Mouse (Mus musculus) left cerebral cortex, postnatal 25 days (tissue): ENCODE measurements around the gene Taar7b. TPM values are rescaled to one million over a fixed set of nuclear protein-coding genes. Genes with fewer than 3 reads are reported as not detected.

Source experiments
- DNase-seq, 2 experiments: peaks; one replicate each; pipeline ENCODE4 v3.0.0; 2022; ENCODE audit warnings: low spot score in 2 of 2, mixed read lengths in 1 of 2
- intact Hi-C: fragments of 180-260 bp; cut with DNase I; formaldehyde crosslinking; loops from one replicate; pipeline ENCODE4 v1.15.1; 2025
- total RNA-seq, 2 experiments: library from RNA; stranded (reverse); gene quantifications; 2 replicates each; pipeline ENCODE4 v1.2.3; 2021

Gene Taar7b
- total RNA-seq = not detected

DNA sequence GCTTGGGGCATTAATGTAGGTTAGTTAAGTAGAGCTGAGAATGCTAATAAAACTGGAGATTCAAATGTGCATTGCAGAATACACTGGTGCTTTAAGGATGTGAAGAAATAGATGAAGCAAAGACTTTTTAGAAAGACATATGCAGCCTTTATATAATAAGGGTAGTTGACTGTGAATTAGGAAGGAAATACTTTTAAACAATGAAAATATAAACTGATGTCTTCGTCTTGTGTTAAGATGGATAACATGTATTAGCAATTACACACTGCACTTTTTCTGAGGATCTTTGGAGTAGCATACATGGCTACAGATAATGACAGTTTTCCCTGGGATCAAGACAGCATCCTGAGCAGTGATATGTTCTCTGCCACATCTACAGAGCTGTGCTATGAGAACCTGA is at the start of gene Taar7b:
Gene Taar7b (plus strand): TSS at position 301 of the 400 bp plus-strand sequence.
- intact Hi-C loops = no loop called here
- DNase-seq = no peak

DNA sequence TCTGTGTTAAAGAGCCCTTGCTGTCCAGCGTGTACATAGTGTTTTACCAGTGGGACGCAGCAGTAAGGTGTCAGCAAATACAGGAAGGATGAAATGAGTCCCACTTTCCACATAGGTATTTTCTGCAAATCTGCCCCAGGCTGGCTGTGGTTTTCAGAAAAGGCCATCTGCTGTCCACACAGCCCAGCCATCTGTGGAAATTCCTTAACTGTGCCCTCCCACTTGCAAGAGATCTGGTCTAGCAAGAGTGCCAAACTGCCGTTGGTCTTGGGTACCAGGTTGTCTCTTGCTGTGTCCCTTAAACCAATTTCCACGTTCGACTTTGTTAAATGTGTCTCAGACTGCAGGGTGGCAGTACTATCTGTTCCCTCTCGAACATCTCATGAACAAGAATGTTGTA is 48.0 kb upstream of the Taar7b start:
- intact Hi-C loops = no loop called here
- DNase-seq = no peak

DNA sequence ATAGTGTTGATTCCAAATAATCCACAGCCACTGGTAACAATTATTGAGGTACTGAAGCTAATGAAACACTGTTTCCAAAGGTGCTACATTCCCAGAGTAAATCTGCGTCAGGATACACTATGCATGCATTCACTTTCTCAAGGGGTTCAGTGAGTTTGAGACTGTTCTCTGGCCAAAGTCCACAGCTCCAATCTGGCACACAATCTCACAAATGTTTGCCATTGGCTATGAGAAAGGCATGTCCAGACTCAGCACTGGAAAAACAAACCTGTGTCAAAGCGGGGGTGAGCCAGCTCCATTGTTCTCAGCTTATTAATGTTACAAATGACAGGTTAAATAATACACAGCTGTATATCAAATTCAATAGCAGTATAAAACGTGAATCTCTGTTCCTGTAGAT is 40.7 kb upstream of the Taar7b start:
- DNase-seq = no peak
- intact Hi-C loops = no loop called here

DNA sequence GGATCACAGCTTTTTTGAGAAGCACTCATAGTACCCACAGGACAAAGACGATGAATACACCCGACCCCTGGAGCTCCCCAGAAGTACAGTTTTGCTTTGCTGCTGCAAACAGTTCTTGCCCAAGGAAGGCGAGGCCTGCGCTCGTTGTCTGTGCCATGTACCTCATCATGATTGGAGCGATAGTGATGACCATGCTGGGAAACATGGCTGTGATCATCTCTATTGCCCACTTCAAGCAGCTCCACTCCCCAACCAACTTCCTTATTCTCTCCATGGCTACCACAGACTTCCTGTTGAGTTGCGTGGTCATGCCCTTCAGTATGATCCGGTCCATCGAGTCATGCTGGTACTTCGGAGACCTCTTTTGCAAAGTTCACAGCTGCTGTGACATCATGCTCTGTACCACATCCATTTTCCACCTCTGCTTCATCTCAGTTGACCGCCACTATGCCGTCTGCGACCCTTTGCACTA is 39.3 kb upstream of the Taar7b start, which contains the start of gene Taar4:
Gene Taar4 (plus strand): TSS at position 51 of the 472 bp plus-strand sequence.
- intact Hi-C loops = no loop called here
- DNase-seq = no peak

DNA sequence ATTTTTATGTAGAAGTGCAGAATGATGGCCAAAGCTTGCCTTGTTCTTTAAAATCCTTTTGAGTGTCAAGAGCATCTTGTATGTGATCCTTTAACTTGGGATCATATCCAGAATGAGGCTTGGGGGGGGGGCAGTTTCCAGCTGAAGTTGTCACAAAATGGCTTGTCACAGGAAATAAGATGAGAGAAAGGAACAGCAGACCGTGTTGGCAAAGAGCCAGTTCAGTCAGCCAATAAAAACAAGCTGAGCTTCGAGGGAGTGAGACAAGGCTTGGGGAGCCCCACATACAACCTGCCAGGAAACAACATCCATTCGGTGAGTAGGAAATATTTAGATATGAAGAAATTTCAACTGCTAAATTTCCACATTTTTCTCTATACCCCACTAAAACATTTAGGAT is 36.3 kb upstream of the Taar7b start:
- DNase-seq = no peak
- intact Hi-C loops = no loop called here

DNA sequence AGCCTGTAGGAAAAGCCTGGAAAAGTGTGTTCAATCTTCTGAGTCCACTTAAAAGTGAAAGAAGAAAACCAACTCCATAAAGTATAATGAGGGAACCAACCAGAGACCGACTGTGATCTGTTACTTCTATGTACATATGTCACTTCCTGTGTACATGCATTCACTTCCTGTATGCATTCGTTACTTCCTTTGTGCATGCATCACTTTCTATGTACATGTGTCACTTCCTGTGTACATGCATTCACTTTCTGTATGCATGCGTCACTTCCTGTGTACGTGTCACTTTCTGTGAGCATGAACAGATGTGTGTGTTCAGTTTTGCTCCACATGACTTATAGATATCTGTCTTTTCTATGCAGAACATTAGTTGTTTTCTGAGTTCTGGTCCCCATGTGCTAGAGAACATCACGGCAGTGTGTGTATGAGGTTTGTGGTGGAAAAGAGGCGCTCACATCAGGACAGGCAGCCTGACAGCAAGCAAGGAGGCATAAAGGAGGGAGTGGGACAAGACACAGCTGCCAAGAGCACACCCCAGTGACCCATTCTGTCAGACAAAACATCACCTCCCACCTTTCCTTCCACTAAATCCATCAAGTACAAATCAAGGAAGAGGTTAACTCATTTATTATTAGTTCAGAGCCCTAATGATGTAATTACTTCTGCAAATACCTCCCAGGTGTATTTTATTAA is 34.7 kb upstream of the Taar7b start:
- no peak for DNase-seq
- intact Hi-C loops = no loop called here

DNA sequence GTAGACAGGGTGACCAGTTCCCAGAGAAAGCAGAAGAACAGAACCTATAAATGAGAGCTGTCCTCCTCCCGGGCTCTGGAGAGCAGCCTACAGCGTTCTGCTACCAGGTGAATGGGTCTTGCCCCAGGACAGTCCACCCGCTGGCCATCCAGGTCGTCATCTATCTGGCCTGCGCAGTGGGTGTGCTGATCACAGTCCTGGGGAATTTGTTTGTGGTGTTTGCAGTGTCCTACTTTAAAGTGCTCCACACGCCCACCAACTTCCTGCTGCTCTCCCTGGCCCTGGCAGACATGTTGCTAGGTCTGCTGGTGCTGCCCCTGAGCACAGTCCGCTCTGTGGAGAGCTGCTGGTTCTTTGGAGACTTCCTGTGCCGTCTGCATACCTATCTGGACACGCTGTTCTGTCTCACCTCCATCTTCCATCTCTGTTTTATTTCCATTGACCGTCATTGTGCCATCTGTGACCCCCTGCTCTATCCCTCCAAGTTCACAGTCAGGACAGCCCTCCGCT is 29.0 kb upstream of the Taar7b start, which contains the start of gene Taar5:
Gene Taar5 (plus strand): TSS at position 51 of the 510 bp plus-strand sequence.
- intact Hi-C loops = loop anchor here (10.0 kb wide), 1 partner anchor 144 kb away; no protein-coding TSS in a partner anchor
- DNase-seq = no peak

DNA sequence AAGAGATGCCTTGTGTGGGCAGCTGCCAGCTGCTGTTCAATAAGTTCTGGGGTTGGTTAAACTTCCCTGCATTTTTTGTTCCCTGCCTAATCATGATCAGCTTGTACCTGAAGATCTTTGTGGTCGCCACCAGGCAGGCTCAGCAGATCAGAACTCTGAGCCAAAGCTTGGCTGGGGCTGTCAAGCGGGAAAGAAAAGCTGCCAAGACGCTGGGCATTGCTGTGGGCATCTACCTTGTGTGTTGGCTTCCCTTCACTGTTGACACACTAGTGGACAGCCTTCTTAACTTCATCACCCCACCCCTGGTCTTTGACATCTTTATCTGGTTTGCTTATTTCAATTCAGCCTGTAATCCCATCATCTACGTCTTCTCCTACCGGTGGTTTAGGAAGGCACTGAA is 28.5 kb upstream of the Taar7b start:
- no peak for DNase-seq
- intact Hi-C loops = loop anchor here (10.0 kb wide), 1 partner anchor 144 kb away; no protein-coding TSS in a partner anchor

DNA sequence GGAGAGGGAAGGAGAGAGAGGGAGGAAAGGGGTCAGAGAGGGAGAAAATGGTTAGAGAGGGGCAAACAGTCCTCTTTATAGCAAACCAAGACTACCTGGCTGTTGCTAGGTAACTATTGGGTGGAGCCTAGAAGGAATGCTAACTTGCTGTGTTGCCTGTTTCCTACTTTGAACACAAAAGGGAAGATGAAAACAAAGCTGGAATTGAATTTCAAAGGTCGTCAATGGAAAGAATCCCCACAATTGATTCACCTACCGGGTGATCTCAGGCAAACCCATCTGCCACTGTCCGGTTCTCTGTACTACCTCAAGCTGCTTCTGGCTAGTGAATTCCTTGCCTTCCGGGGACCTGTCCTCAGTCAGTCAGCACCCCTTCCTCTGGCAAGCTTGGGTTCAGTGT is 21.8 kb upstream of the Taar7b start:
- DNase-seq = no peak

DNA sequence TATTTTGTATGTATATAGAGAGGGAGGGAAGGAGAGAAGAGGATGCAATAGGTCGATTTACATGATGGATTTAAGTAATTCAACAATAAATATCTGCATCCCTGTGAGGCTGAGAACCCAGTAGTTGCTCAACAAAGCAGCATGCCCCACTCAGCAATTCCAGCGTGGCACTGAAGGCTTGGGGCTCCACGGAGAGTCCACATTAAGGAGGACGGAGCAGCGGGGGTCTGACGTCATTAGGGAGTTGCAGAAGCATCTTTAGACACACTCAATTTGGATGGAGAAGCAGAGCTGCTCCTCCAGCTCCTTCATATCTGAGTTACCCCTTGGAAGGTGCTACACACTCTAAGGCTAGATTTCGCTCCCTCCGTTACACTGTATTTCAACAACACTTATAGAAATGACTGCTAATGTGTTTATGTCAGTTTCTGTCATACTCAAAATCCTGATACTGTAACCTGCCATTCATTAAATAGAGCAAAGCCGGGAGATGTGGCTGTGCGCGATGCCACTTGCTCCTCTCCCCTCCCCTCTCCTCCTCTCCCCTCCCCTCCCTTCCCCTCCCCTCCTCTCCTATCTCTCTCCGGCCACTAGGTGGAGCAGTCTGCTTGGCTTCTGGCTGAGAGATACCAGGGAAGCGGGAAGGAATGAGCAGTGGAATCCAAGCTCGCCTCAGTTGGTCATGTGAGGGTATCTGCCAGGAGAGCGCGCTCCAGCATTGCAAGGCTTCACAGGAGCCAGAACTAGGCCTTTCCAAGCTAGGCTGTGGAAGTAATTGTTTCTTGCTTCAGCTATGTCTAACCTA is 20.6 kb upstream of the Taar7b start:
- DNase-seq = peak; percentile 79 to 81
- intact Hi-C loops = loop anchor here (2.0 to 10.0 kb wide), 4 partner anchors 102 to 162 kb away; no protein-coding TSS in a partner anchor

More for the DNA sequence above, 21.8 kb upstream of the Taar7b start:
- intact Hi-C loops = loop anchor here (2.0 to 10.0 kb wide), 4 partner anchors 103 to 161 kb away; no protein-coding TSS in a partner anchor

DNA sequence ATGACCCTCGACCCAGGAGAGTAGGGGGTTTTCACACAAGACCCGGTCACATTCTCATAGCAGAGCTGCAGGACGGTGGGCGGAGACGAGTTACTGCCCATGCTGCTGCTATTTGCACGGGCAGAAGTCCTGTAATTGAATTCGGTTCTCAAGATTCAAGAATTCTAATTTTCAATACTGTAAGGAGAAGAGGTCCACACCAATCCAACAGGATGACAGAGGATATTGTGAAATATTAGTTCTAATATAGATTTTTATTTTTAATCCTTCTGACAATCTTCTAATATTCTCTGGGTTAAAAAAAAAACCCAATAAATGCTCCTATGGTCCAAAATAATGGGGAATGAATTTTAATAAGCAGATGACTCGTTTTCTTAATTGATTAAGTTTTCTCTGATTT is 14.2 kb upstream of the Taar7b start, which contains the start of gene Taar6:
Gene Taar6 (minus strand): TSS at position 101 of the 400 bp plus-strand sequence.
- intact Hi-C loops = no loop called here
- DNase-seq = no peak

DNA sequence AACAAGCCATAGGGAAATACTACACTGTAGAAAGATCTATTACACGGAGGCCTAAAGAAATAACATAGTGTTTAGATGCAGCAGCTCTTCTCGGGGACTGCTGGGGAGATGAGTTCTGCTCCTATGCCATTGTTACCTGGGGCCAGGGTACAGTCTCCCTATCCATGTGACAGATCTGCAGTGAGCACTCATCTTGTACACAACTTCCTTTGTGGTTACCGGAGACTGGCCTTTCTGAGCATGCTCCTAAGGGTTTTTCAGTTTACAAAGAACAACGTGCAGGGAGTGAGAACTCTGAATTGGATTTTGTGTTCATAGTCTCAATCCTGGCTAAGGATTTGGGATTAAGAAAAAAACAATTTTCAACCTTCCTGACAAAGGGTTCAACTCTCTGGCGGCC is 13.3 kb upstream of the Taar7b start:
- no peak for DNase-seq
- intact Hi-C loops = no loop called here

DNA sequence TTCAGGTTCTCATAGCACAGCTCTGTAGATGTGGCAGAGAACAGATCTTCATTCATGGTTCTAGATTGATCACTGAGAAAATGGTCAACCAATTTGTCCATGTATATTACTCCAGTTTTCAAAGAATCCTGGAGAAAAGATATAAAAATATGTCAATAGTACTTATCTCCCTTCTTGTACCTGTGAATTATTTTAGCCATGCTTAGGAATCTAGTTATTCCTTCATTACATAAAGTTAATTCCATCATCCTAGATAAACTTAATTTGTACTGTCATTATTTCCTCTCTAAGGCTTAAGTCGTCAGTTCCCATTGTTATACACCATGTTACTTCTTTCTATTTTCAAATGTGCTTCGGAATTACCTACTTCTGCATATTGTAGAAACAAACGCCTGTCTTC is 6.4 kb upstream of the Taar7b start, which contains the start of gene Taar7a:
Gene Taar7a (minus strand): TSS at position 101 of the 400 bp plus-strand sequence.
- intact Hi-C loops = no loop called here
- DNase-seq = no peak

DNA sequence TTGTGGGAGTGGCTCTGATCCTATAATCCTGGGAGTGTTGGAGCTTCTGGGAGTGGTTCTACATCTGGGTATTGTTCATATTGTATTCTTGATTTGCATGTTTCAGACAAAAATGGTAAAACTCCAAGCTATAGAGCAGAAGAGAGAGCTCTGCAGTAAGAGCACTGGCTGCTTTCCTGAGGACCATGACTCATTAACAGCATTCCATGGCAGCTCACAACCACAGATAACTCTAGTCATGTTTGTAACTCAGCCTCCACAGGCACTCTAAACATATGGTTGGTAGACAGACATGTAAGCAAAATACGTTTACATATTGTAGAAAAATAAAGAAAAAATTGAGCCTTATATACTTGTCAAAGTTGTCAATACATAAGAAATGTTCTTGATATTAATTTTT is 6.7 kb downstream of the Taar7b start:
- intact Hi-C loops = no loop called here

DNA sequence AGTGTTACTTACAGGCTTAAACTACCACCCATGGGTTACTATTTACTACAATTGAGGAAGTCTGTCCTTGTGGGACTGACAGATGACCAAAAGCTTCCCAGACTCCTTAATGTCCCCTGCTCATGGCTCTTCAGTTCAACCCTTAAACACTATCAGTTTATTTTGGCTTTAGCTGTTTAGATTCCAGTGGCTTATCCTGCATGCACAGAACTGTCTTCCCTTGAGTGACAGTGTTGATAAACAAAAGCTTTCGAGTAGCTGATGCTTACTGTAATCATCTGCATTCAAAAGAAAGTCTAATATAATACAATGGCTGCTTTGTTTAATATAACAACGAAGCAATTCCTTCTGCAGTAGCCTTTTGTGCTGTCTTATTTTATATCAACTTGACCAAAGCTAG is 7.3 kb downstream of the Taar7b start:
- DNase-seq = no peak
- intact Hi-C loops = no loop called here

More for the DNA sequence above, 6.7 kb downstream of the Taar7b start:
- no peak for DNase-seq

DNA sequence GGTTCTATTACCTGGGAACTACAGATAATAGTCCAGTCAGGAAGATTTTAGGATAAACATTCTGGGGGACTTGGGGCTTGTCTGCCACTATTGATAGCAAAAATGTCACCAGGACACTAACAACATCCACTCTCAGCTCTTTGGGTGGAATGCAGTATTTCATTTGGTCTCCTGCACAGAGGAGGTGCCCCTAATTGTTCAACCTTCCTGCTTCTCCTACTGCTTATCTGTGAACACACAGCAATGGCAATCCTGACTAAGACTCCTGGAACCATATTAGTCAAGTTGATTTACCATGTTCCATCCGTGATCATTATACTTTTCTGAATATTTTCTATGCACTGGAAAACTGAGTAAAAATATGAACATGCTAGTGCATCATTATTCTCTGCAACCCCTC is 8.4 kb downstream of the Taar7b start:
- intact Hi-C loops = no loop called here
- no peak for DNase-seq

DNA sequence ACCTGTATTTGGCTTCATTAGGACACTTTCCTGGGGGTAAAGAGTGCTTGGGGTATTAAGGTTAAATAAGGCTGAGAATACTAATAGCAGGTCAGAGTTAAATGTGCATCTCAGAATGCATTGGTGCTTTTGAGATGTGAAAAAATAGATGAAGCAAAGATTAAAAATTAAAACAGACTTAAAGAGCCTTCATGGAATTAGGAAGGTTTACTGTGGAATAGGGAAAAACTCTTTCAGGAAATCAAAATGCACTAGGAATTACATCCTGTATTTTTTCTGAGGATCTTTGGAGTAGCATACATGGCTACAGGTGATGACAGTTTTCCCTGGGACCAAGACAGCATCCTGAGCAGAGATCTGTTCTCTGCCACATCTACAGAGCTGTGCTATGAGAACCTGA is 27.2 kb downstream of the Taar7b start, which contains the start of gene Taar7d:
Gene Taar7d (plus strand): TSS at position 301 of the 400 bp plus-strand sequence.
- intact Hi-C loops = no loop called here

DNA sequence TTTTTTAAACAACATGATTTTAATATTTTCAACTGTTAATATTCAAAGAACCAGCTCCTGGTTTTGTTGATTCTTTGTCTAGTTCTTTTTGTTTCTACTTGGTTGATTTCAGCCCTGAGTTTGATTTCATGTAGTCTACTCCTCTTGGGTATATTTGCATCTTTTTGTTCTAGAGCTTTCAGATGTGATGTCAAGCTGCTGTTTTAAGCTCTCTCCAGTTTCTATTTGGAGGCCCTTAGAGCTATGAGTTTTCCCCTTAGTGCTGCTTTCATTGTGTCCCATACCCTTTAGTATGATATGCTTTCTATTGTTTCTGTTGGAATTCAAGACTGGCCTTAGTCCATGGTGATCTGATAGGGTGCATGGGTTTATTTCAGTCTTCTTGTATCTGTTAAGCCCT is 31.6 kb downstream of the Taar7b start:
- intact Hi-C loops = no loop called here
- DNase-seq = no peak

More for the DNA sequence above, 27.2 kb downstream of the Taar7b start, which contains the start of gene Taar7d:
- DNase-seq = no peak

DNA sequence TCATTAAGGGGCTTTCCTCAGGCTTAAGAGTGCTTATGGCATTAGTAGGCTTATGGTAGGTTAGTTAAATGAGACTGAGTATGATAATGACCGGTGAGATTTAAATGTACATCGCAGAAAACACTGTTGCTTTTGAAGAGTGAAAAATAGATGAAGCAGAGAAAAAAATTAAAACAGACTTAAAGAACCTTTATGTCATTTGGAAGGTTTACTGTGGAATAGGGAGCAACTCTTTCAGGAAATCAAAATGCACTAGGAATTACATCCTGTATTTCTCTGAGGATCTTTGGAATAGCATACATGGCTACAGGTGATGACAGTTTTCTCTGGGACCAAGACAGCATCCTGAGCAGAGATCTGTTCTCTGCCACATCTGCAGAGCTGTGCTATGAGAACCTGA is 37.6 kb downstream of the Taar7b start, which contains the start of gene Taar7e:
Gene Taar7e (plus strand): TSS at position 301 of the 400 bp plus-strand sequence.
- DNase-seq = no peak
- intact Hi-C loops = no loop called here
